Mouse (Mus musculus): Measurements from ENCODE around the gene Spc24. TPM values are rescaled to one million over a fixed set of nuclear protein-coding genes. Genes with fewer than 3 reads are reported as not detected.
"Not testable (repeated sequence)": the region's sequence is repeated elsewhere in the genome, so short reads cannot be mapped to it uniquely, and the experiment has no call there.

Gene Spc24
- total and polyA plus RNA-seq, 3 experiments, result 5.1 to 6.8 (median 6.0) TPM

- Histone ChIP-seq H3K27ac (peak overlapping the region; percentile 13; the same call in 1 of the 2 replicates), H3K27me3 (ENCODE audit: control insufficient read depth, insufficient read depth, low read length) (no peaks in the 10 kb centered on the region), H3K4me1 (ENCODE audit: control insufficient read depth, insufficient read depth, low read length) (peaks cover 4% of the 10 kb centered on the region), H3K4me3 (no peak overlapping the region), H3K79me2 (replicated peaks; ENCODE audit: control insufficient read depth, insufficient read depth, low read length) (no peaks in the 10 kb centered on the region; the same call in 1 of the 2 replicates), H3K36me3 (ENCODE audit: control insufficient read depth, insufficient read depth, low read length) (no peaks in the 10 kb centered on the region; the same call in 1 of the 2 replicates), H3K9ac (ENCODE audit: low read depth, low read length) (no peak overlapping the region)
- 50% methylated on average over 15 of the region's 15 CpGs for WGBS
- peak in 1 of 2 experiments; percentile 64 for DNase-seq
- TF ChIP-seq POLR2A (IDR thresholded peaks at IDR 0.05; ENCODE audit: insufficient read depth, low read depth, low read length) (no peak), CTCF (IDR thresholded peaks at IDR 0.05) (no peak), EP300 (IDR thresholded peaks at IDR 0.05; ENCODE audit: insufficient read depth, low read depth, low read length) (peak; percentile 80)
- intact Hi-C loops (cut with DNase I), result no loop called here
These were observed 21.8 kb upstream of the Spc24 start for GRCm38 (mm10) chr9:21781657-21782468.

GRCm38 (mm10) chr9:21777726-21778125 lies 17.6 kb upstream of the Spc24 start:
- Histone ChIP-seq H3K4me1 (ENCODE audit: control insufficient read depth, insufficient read depth, low read length) (peaks cover 1% of the 10 kb centered on the region; the same call in 1 of the 2 replicates), H3K4me3 (no peak overlapping the region), H3K27me3 (ENCODE audit: control insufficient read depth, insufficient read depth, low read length) (no peaks in the 10 kb centered on the region), H3K36me3 (ENCODE audit: control insufficient read depth, insufficient read depth, low read length) (no peaks in the 10 kb centered on the region; the same call in 1 of the 2 replicates), H3K79me2 (replicated peaks; ENCODE audit: control insufficient read depth, insufficient read depth, low read length) (no peaks in the 10 kb centered on the region), H3K27ac (no peak overlapping the region), H3K9ac (ENCODE audit: low read depth, low read length) (no peak overlapping the region)
- TF ChIP-seq EP300 (IDR thresholded peaks at IDR 0.05; ENCODE audit: insufficient read depth, low read depth, low read length) (no peak), CTCF (IDR thresholded peaks at IDR 0.05) (no peak), POLR2A (IDR thresholded peaks at IDR 0.05; ENCODE audit: insufficient read depth, low read depth, low read length) (no peak)
- 78% methylated on average over 3 of the region's 3 CpGs for WGBS
- intact Hi-C loops (cut with DNase I), result no loop called here
- DNase-seq, result no peak

- Histone ChIP-seq H3K79me2 (replicated peaks; ENCODE audit: control insufficient read depth, insufficient read depth, low read length) (no peaks in the 10 kb centered on the region), H3K27ac (no peak overlapping the region), H3K27me3 (ENCODE audit: control insufficient read depth, insufficient read depth, low read length) (no peaks in the 10 kb centered on the region), H3K9ac (ENCODE audit: low read depth, low read length) (no peak overlapping the region), H3K36me3 (ENCODE audit: control insufficient read depth, insufficient read depth, low read length) (peaks cover 1% of the 10 kb centered on the region), H3K4me1 (ENCODE audit: control insufficient read depth, insufficient read depth, low read length) (peaks cover 5% of the 10 kb centered on the region), H3K4me3 (no peak overlapping the region)
- intact Hi-C loops (cut with DNase I), result no loop called here
- TF ChIP-seq CTCF (IDR thresholded peaks at IDR 0.05) (no peak), EP300 (IDR thresholded peaks at IDR 0.05; ENCODE audit: insufficient read depth, low read depth, low read length) (no peak), POLR2A (IDR thresholded peaks at IDR 0.05; ENCODE audit: insufficient read depth, low read depth, low read length) (no peak)
- no peak for DNase-seq
- 90% methylated on average over 16 of the region's 16 CpGs for WGBS
These were observed 14.2 kb upstream of the Spc24 start for GRCm38 (mm10) chr9:21774353-21774752.

- H3K9ac ChIP-seq (ENCODE audit: low read depth, low read length); H3K36me3 ChIP-seq (ENCODE audit: control insufficient read depth, insufficient read depth, low read length); intact Hi-C loops (cut with DNase I); H3K27me3 ChIP-seq (ENCODE audit: control insufficient read depth, insufficient read depth, low read length); DNase-seq; H3K4me3 ChIP-seq; H3K27ac ChIP-seq; H3K79me2 ChIP-seq (replicated peaks; ENCODE audit: control insufficient read depth, insufficient read depth, low read length): not testable (repeated sequence)
- 83% methylated on average over 5 of the region's 5 CpGs for WGBS
- H3K4me1 ChIP-seq (ENCODE audit: control insufficient read depth, insufficient read depth, low read length), result peaks cover 12% of the 10 kb centered on the region
These were observed 13.3 kb upstream of the Spc24 start for GRCm38 (mm10) chr9:21773396-21773795.

GRCm38 (mm10) chr9:21769558-21770183 lies 9.6 kb upstream of the Spc24 start:
- WGBS, result 49% methylated on average over 26 of the region's 26 CpGs
- Histone ChIP-seq H3K79me2 (replicated peaks; ENCODE audit: control insufficient read depth, insufficient read depth, low read length) (no peaks in the 10 kb centered on the region), H3K4me3 (no peak overlapping the region), H3K27me3 (ENCODE audit: control insufficient read depth, insufficient read depth, low read length) (no peaks in the 10 kb centered on the region), H3K36me3 (ENCODE audit: control insufficient read depth, insufficient read depth, low read length) (peaks cover 19% of the 10 kb centered on the region), H3K4me1 (ENCODE audit: control insufficient read depth, insufficient read depth, low read length) (peaks cover 20% of the 10 kb centered on the region), H3K27ac (peak overlapping the region; percentile 61), H3K9ac (ENCODE audit: low read depth, low read length) (peak overlapping the region; percentile 35)
- intact Hi-C loops (cut with DNase I), result loop anchor here (2.0 kb wide), 1 partner anchor 15 kb away; no protein-coding TSS in a partner anchor
- TF ChIP-seq EP300 (IDR thresholded peaks at IDR 0.05; ENCODE audit: insufficient read depth, low read depth, low read length) (0 out of 2 replicates have a peak, but pooled peaks have one; percentile 45), POLR2A (IDR thresholded peaks at IDR 0.05; ENCODE audit: insufficient read depth, low read depth, low read length) (no peak)
- DNase-seq, result peak; percentile 69 to 78

Measured in heart, adult 2 months (tissue).